Mouse (Mus musculus): ENCODE measurements around the gene Chn1. TPM values are rescaled to one million over a fixed set of nuclear protein-coding genes. Genes with fewer than 3 reads are reported as not detected.

The Chn1 gene
- total and polyA plus RNA-seq, 3 experiments: 4.2 to 17.0 (median 9.9) TPM

DNA sequence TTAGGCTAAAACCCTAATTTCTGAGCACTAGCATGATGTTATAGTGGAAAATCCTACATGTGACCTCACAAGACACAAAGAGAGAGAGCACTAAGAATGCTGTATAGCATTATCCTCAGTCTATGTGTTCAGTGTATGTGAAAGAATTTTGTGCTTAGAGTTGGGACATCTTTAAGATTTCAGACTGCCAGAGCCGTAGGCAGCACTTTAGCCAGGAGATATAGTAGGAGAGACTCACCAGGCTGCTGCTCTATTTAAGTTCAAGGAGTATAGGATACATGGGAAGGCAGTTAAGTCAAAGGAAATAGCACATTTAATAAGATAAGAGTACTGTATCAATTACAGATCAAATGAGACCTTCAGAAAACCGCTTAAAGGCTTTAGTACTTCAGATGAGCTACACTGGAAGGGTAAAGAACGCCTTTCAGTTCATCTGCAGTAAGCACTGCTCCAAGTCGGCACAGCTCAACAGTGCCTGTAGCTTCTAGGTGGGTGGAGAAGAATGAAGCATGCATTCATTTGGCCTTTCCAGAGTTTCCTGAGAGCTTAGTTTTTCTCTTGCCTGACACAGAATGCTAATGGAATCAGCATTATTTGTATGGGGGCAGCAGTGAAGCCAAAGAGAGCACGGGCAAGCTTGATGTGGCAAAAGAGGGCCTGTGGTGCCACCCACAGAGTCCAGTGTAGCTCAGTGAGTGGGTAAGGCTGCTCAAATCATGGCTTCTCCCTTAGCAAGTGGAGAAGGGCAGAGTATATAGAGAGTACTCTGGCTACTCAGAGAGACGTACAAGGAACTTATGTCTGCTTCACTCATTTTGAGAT, 84.2 kb downstream of the Chn1 start:
- in situ Hi-C loops (cut with MboI; ENCODE audit: low pct_ligation_motif_present, low pct_unique_long_range_greater_than_20kb, low sequenced_read_pairs): no loop called here
- H3K4me2 ChIP-seq (ENCODE audit: insufficient read depth, low read depth, poor library complexity, severe bottlenecking): no peak overlapping the region
- no peaks in the 10 kb centered on the region for H3K79me2 ChIP-seq (replicated peaks; ENCODE audit: control insufficient read depth, extremely low read depth, insufficient read depth, poor library complexity, severe bottlenecking)
- H3K4me1 ChIP-seq (ENCODE audit: control insufficient read depth in 1 of 2, insufficient read depth in 2 of 2): no peaks in the 10 kb centered on the region
- H3K9ac ChIP-seq (ENCODE audit: insufficient read depth, low read depth): no peak overlapping the region
- dilution Hi-C loops (cut with MboI; ENCODE audit: extremely low pct_ligation_motif_present, extremely low pct_unique_long_range_greater_than_20kb, low sequenced_read_pairs): no loop called here
- no peaks in the 10 kb centered on the region for H3K9me3 ChIP-seq (replicated peaks; ENCODE audit: low read length)
- TF ChIP-seq CTCF (conservative IDR thresholded peaks at IDR 0.05 in 1 of 2, IDR thresholded peaks at IDR 0.05 in 1 of 2; ENCODE audit: low read depth in 2 of 2, low read length in 2 of 2) (no peak), USF1 (IDR thresholded peaks at IDR 0.05; ENCODE audit: low read depth, low read length) (no peak), POLR2A (IDR thresholded peaks at IDR 0.05; ENCODE audit: low read depth, low read length) (no peak), JUND (conservative IDR thresholded peaks at IDR 0.05; ENCODE audit: low read depth, low read length) (no peak), MAZ (IDR thresholded peaks at IDR 0.05; ENCODE audit: low read depth, low read length) (no peak), JUN (IDR thresholded peaks at IDR 0.05; ENCODE audit: insufficient read depth, low read depth, low read length) (no peak)
- H3K4me3 ChIP-seq (replicated peaks in 1 of 3; ENCODE audit: low read depth in 2 of 3, low read length in 2 of 3, poor library complexity in 1 of 3): no peak overlapping the region
- H3K36me3 ChIP-seq (replicated peaks in 1 of 2; ENCODE audit: control insufficient read depth in 1 of 2, insufficient read depth in 1 of 2, low read length in 1 of 2): no peaks in the 10 kb centered on the region
- H3K27me3 ChIP-seq (replicated peaks): no peaks in the 10 kb centered on the region
- no peak overlapping the region for H3K27ac ChIP-seq (ENCODE audit: insufficient read depth, low read depth)
- no peak for DNase-seq (ENCODE audit: extremely low read depth)

- in situ Hi-C loops (cut with MboI; ENCODE audit: low pct_ligation_motif_present, low pct_unique_long_range_greater_than_20kb, low sequenced_read_pairs): no loop called here
- H3K9ac ChIP-seq (ENCODE audit: insufficient read depth, low read depth): no peak overlapping the region
- H3K27me3 ChIP-seq (replicated peaks): no peaks in the 10 kb centered on the region
- H3K4me3 ChIP-seq (replicated peaks in 1 of 3; ENCODE audit: low read depth in 2 of 3, low read length in 2 of 3, poor library complexity in 1 of 3): no peak overlapping the region
- dilution Hi-C loops (cut with MboI; ENCODE audit: extremely low pct_ligation_motif_present, extremely low pct_unique_long_range_greater_than_20kb, low sequenced_read_pairs): no loop called here
- no peak for DNase-seq (ENCODE audit: extremely low read depth)
- no peaks in the 10 kb centered on the region for H3K9me3 ChIP-seq (replicated peaks; ENCODE audit: low read length)
- H3K36me3 ChIP-seq (replicated peaks in 1 of 2; ENCODE audit: control insufficient read depth in 1 of 2, insufficient read depth in 1 of 2, low read length in 1 of 2): no peaks in the 10 kb centered on the region
- no peaks in the 10 kb centered on the region for H3K79me2 ChIP-seq (replicated peaks; ENCODE audit: control insufficient read depth, extremely low read depth, insufficient read depth, poor library complexity, severe bottlenecking)
- H3K27ac ChIP-seq (ENCODE audit: insufficient read depth, low read depth): no peak overlapping the region
- no peaks in the 10 kb centered on the region for H3K4me1 ChIP-seq (ENCODE audit: control insufficient read depth in 1 of 2, insufficient read depth in 2 of 2)
- H3K4me2 ChIP-seq (ENCODE audit: insufficient read depth, low read depth, poor library complexity, severe bottlenecking): no peak overlapping the region
- no peak for TF ChIP-seq JUN (IDR thresholded peaks at IDR 0.05; ENCODE audit: insufficient read depth, low read depth, low read length)
- no peak for TF ChIP-seq ELF1 (IDR thresholded peaks at IDR 0.05; ENCODE audit: low read depth, low read length)
- TF ChIP-seq JUND (conservative IDR thresholded peaks at IDR 0.05; ENCODE audit: low read depth, low read length): no peak
- TF ChIP-seq USF2 (conservative IDR thresholded peaks at IDR 0.05; ENCODE audit: low read depth, low read length): no peak
- TF ChIP-seq UBTF (IDR thresholded peaks at IDR 0.05; ENCODE audit: low read depth, low read length): no peak
- TF ChIP-seq HCFC1 (IDR thresholded peaks at IDR 0.05; ENCODE audit: low read depth, low read length): no peak
- TF ChIP-seq ETS1 (conservative IDR thresholded peaks at IDR 0.05; ENCODE audit: low read depth, low read length): no peak
- no peak for TF ChIP-seq MAX (IDR thresholded peaks at IDR 0.05; ENCODE audit: low read length)
- no peak for TF ChIP-seq MYC (IDR thresholded peaks at IDR 0.05; ENCODE audit: low read depth, low read length)
- no peak for TF ChIP-seq KAT2A (IDR thresholded peaks at IDR 0.05; ENCODE audit: insufficient replicate concordance, low read length)
- no peak for TF ChIP-seq RAD21 (IDR thresholded peaks at IDR 0.05; ENCODE audit: low read depth, low read length)
These were observed 92.6 kb downstream of the Chn1 start for GRCm38 (mm10) chr2:73682500-73682899.
